Mouse (Mus musculus) ES-E14 (cell line): ENCODE measurements around the gene Rpain.

Experiments used
- CHD2 ChIP-seq: IDR thresholded peaks from 2 replicates; pipeline ENCODE4 v1.6.1; 2014; ENCODE audit warnings: mild to moderate bottlenecking, low read depth, low read length, inconsistent platforms
- HCFC1 ChIP-seq: IDR thresholded peaks from 2 replicates; pipeline ENCODE4 v1.6.1; 2012; ENCODE audit warnings: low read length, inconsistent platforms, borderline replicate concordance; ENCODE audit not compliant: insufficient read depth
- MAFK ChIP-seq: IDR thresholded peaks from 2 replicates; pipeline ENCODE4 v1.6.1; 2014; ENCODE audit warnings: mild to moderate bottlenecking, low read depth, low read length, inconsistent platforms; ENCODE audit not compliant: insufficient read depth
- ZC3H11A ChIP-seq: IDR thresholded peaks from 2 replicates; pipeline ENCODE4 v1.6.1; 2012; ENCODE audit warnings: low read depth, mild to moderate bottlenecking, inconsistent platforms, low read length, borderline replicate concordance

DNA sequence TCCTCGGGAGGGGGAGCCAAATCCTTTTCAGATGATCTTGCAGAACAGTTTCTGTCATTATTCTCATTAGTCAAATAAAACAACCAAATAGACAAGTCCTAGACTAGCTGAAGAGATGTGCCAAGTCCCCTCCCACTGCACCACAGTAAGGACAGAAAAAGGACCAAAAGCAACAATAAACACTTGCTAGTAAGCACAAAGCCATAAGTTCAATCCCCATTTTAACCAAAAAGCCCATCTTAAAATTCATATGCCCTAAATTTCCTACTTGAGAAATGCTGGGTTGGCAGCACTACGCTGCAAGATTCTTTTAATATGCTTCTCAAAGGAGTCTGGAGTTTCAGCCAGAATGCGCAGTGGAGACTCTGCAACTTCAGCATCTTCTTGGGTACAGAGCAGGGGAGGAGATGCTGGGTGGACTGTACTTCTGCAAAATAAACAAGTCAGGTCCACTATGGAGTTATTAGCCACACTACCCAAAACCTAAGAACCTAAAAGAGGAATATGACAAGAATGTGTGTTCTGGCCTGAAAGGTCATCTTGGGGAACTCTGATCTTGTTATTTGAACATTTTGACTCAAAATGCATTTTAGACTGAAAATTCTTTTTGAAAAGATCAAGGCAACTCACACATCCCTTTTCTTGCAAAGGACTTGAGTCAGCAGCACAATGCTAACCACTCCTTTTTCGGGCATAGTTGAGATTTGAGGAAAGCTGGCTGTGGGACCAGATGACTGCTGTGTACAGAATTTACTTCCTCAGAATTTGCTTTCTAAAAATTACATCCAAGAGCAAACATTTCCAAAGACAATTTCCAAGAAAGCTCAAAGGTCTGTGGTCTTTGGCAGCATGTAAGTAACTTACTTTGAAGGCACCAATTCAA is 24.8 kb upstream of the Rpain start:
- no peak for TF ChIP-seq MAFK
- no peak for TF ChIP-seq HCFC1
- TF ChIP-seq CHD2: no peak
- no peak for TF ChIP-seq ZC3H11A
